Mouse (Mus musculus) myocyte (in vitro differentiated cells): Measurements from ENCODE around the gene Ccdc24. TPM values are rescaled to one million over a fixed set of nuclear protein-coding genes. Genes with fewer than 3 reads are reported as not detected.

ENCODE experiments used
- H3K27me3 ChIP-seq: one replicate; pipeline ENCODE4 v1.6.1; 2011; ENCODE audit not compliant: control insufficient read depth, insufficient read depth, insufficient read length
- H3K36me3 ChIP-seq: one replicate; pipeline ENCODE4 v1.6.1; 2011; ENCODE audit not compliant: control insufficient read depth, insufficient read depth
- H3K4me2 ChIP-seq: one replicate; pipeline ENCODE4 v1.6.1; 2011; ENCODE audit warnings: low read depth, control low read depth
- H3K4me3 ChIP-seq: one replicate; pipeline ENCODE4 v1.5.1; 2011; ENCODE audit warnings: mild to moderate bottlenecking, control low read depth, moderate library complexity
- H3K79me2 ChIP-seq: one replicate; pipeline ENCODE4 v1.6.1; 2011; ENCODE audit not compliant: control insufficient read depth, insufficient read depth
- H3ac ChIP-seq: one replicate; pipeline ENCODE4 v1.6.1; 2011; ENCODE audit not compliant: control insufficient read depth, insufficient read length
- CEBPB ChIP-seq: IDR thresholded peaks from 2 replicates; pipeline ENCODE4 v1.6.1; 2011; ENCODE audit warnings: mild to moderate bottlenecking, moderate library complexity; ENCODE audit not compliant: poor library complexity, insufficient read depth, severe bottlenecking
- E2F4 ChIP-seq: IDR thresholded peaks from one replicate; pipeline ENCODE4 v1.6.1; 2011; ENCODE audit warnings: mild to moderate bottlenecking, control low read depth, moderate library complexity; ENCODE audit not compliant: insufficient read depth
- MAX ChIP-seq: IDR thresholded peaks from one replicate; pipeline ENCODE4 v1.6.1; 2011; ENCODE audit warnings: low read depth, mild to moderate bottlenecking, control low read depth
- MYOD1 ChIP-seq, 3 experiments: IDR thresholded peaks; one replicate each; pipeline ENCODE4 v1.6.1; 2011; ENCODE audit warnings: control low read depth in 2 of 3, low read depth in 2 of 3, mild to moderate bottlenecking in 2 of 3, moderate library complexity in 1 of 3; ENCODE audit not compliant: insufficient read length in 2 of 3, control insufficient read depth in 1 of 3
- MYOG ChIP-seq, 3 experiments: IDR thresholded peaks; one replicate each; pipeline ENCODE4 v1.6.1; 2011; ENCODE audit warnings: control low read depth in 2 of 3, low read depth in 2 of 3, mild to moderate bottlenecking in 2 of 3; ENCODE audit not compliant: insufficient read length in 2 of 3, control insufficient read depth in 1 of 3, insufficient read depth in 1 of 3
- POLR2A ChIP-seq: IDR thresholded peaks from one replicate; pipeline ENCODE4 v1.6.1; 2011; ENCODE audit warnings: low read depth, mild to moderate bottlenecking, control low read depth, moderate library complexity; ENCODE audit not compliant: insufficient read length
- POLR2AphosphoS2 ChIP-seq: IDR thresholded peaks from one replicate; pipeline ENCODE4 v1.6.1; 2011; ENCODE audit warnings: low read depth, control low read depth; ENCODE audit not compliant: insufficient read length
- REST ChIP-seq: IDR thresholded peaks from one replicate; pipeline ENCODE4 v1.6.1; 2011; ENCODE audit warnings: mild to moderate bottlenecking, control low read depth, moderate library complexity; ENCODE audit not compliant: insufficient read depth, insufficient read length
- SRF ChIP-seq: IDR thresholded peaks from one replicate; pipeline ENCODE4 v1.6.1; 2011; ENCODE audit warnings: low read depth; ENCODE audit not compliant: control insufficient read depth, insufficient read length
- TCF12 ChIP-seq: IDR thresholded peaks from one replicate; pipeline ENCODE4 v1.6.1; 2011; ENCODE audit warnings: mild to moderate bottlenecking, control low read depth; ENCODE audit not compliant: poor library complexity, insufficient read depth, severe bottlenecking
- TCF3 ChIP-seq: IDR thresholded peaks from one replicate; pipeline ENCODE4 v1.6.1; 2011; ENCODE audit warnings: low read depth, control low read depth; ENCODE audit not compliant: insufficient read length
- USF1 ChIP-seq: IDR thresholded peaks from one replicate; pipeline ENCODE4 v1.6.1; 2011; ENCODE audit warnings: low read depth, mild to moderate bottlenecking, control low read depth, moderate library complexity
- polyA plus RNA-seq: library from polyadenylated mRNA; unstranded; fragments of >200 nt; fragmentation: generic; extraction: Trizol; gene quantifications from one replicate; pipeline ENCODE4 v1.2.1, GENCODE M21; 2012; ENCODE audit warnings: missing spikeins

The Ccdc24 gene
- polyA plus RNA-seq, 1 experiment, result 1.8 TPM

DNA sequence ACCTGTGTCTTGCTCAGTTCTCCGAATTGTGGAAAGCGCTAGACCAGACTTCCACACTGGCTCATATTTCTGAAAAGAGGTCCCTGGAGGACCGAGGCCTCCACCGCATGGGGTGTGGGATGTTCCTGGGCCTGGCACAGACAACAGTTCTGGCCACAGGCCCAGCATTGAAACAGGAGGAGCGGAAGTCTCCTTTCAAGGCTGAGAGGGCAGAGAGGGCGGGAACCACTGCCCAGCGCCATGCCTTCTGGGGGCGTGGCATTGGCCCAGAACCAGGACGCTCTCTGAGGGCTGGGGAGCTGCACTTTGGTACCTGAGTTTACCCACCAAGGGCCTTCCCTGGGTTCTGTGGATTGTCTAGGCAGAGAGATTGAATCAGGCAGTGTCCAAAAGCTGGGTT is 6.3 kb downstream of the Ccdc24 start:
- H3K4me3 ChIP-seq, result no peak overlapping the region
- peak overlapping the region; percentile 53 for H3K4me2 ChIP-seq
- H3K79me2 ChIP-seq, result no peaks in the 10 kb centered on the region
- H3ac ChIP-seq, result no peak overlapping the region
- H3K27me3 ChIP-seq, result no peaks in the 10 kb centered on the region
- TF ChIP-seq MYOD1 (IDR thresholded peaks at IDR 0.05; ENCODE audit: control insufficient read depth in 1 of 3, insufficient read length in 2 of 3, low read depth in 2 of 3), result no peak
- TF ChIP-seq POLR2A, result no peak
- TF ChIP-seq TCF12, result no peak
- TF ChIP-seq SRF, result peak; percentile 97
- peak; percentile 66 for TF ChIP-seq POLR2AphosphoS2
- TF ChIP-seq MYOG (IDR thresholded peaks at IDR 0.05; ENCODE audit: control insufficient read depth in 1 of 3, insufficient read depth in 1 of 3, insufficient read length in 2 of 3, low read depth in 2 of 3), result no peak
- no peak for TF ChIP-seq USF1
- TF ChIP-seq TCF3, result no peak
- TF ChIP-seq MAX, result no peak
- TF ChIP-seq REST, result no peak
- no peak for TF ChIP-seq CEBPB
- TF ChIP-seq E2F4, result peak; percentile 44
- peaks cover 30% of the 10 kb centered on the region for H3K36me3 ChIP-seq

- Histone ChIP-seq H3K4me3 (no peak overlapping the region), H3K4me2 (no peak overlapping the region), H3K27me3 (no peaks in the 10 kb centered on the region), H3ac (no peak overlapping the region), H3K36me3 (peaks cover 30% of the 10 kb centered on the region), H3K79me2 (no peaks in the 10 kb centered on the region)
- TF ChIP-seq USF1 (no peak), REST (no peak), E2F4 (no peak), MAX (no peak), TCF3 (no peak), CEBPB (no peak), POLR2A (no peak), TCF12 (no peak), MYOG (IDR thresholded peaks at IDR 0.05; ENCODE audit: control insufficient read depth in 1 of 3, insufficient read depth in 1 of 3, insufficient read length in 2 of 3, low read depth in 2 of 3) (no peak), SRF (no peak), POLR2AphosphoS2 (no peak), MYOD1 (IDR thresholded peaks at IDR 0.05; ENCODE audit: control insufficient read depth in 1 of 3, insufficient read length in 2 of 3, low read depth in 2 of 3) (no peak)
These were observed 9.5 kb downstream of the Ccdc24 start for GRCm38 (mm10) chr4:117862823-117863222.

DNA sequence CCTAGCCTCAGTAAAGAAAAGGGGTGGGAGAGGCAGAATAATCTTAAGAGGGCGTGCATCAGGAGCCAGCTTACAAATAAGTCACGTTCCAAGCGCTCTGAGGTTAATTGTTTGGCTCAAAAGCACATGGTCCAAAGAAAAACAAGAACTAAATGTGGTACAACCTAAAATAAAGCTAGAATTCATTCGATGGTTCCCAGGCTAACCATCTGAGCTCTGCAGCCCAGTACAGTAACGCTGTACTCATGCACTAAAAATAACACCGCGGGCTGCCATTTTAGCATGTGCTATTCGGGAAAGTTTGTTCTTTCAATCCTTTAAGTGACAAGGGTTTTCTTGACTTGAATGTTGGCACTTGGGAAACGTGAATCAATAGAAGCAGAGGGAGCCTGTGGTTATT is 11.8 kb downstream of the Ccdc24 start:
- no peaks in the 10 kb centered on the region for H3K27me3 ChIP-seq
- no peak overlapping the region for H3ac ChIP-seq
- TF ChIP-seq E2F4 (no peak), CEBPB (no peak), MYOD1 (IDR thresholded peaks at IDR 0.05; ENCODE audit: control insufficient read depth in 1 of 3, insufficient read length in 2 of 3, low read depth in 2 of 3) (no peak), POLR2AphosphoS2 (no peak), SRF (no peak)
- H3K4me2 ChIP-seq, result no peak overlapping the region
- H3K36me3 ChIP-seq, result peaks cover 32% of the 10 kb centered on the region
- H3K79me2 ChIP-seq, result no peaks in the 10 kb centered on the region
- no peak overlapping the region for H3K4me3 ChIP-seq

DNA sequence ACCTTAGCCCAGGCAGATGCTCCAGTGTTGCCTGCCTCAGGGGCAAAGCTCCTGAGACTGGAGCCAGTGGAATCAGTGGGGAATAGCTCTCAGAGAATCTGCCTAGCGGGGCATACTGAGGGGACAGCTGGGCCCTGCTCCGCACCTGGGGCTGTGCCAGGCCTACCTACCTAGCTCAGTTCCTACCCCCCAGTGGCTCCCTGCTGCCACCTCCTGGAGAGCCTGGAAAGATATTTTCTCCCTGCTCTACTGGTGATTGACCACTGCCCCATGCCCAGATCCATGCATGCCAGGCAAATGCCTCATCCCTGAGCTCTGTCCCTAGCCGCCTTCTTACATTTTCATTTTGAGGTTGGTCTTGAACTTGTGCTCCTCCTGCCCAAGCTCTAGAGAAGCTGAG is 13.6 kb downstream of the Ccdc24 start:
- Histone ChIP-seq H3K4me2 (no peak overlapping the region), H3K4me3 (no peak overlapping the region), H3ac (no peak overlapping the region), H3K79me2 (no peaks in the 10 kb centered on the region), H3K36me3 (peaks cover 28% of the 10 kb centered on the region), H3K27me3 (no peaks in the 10 kb centered on the region)
- TF ChIP-seq CEBPB, result no peak
- peak in 2 of 3 experiments; percentile 26 to 60 for TF ChIP-seq MYOG (IDR thresholded peaks at IDR 0.05; ENCODE audit: control insufficient read depth in 1 of 3, insufficient read depth in 1 of 3, insufficient read length in 2 of 3, low read depth in 2 of 3)
- peak in 1 of 3 experiments; percentile 61 for TF ChIP-seq MYOD1 (IDR thresholded peaks at IDR 0.05; ENCODE audit: control insufficient read depth in 1 of 3, insufficient read length in 2 of 3, low read depth in 2 of 3)

DNA sequence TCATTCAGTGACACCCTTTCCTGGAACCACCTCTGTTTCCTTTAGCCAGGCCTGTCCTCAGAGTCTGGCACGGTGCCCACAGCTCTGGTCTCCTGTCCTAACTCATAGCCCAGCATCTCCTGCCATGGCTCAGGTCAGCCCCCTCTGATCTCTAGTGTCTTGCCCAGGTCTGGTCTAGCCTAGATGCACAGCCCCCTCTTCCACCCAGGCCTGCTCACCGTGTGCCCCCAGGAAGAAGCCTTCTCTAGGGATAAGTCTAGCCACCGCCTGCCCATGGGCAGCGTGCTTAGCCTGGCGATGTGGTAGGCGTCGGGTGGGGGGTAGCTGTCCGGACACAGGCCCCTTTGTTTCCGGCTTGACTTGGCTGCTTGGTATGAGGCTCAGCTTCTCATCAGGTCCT is 17.2 kb downstream of the Ccdc24 start:
- TF ChIP-seq E2F4, result no peak
- TF ChIP-seq POLR2AphosphoS2, result no peak
- TF ChIP-seq TCF3, result no peak
- no peak for TF ChIP-seq USF1
- TF ChIP-seq SRF, result no peak

More for the DNA sequence above, 17.2 kb downstream of the Ccdc24 start:
- H3K79me2 ChIP-seq, result no peaks in the 10 kb centered on the region
- H3K36me3 ChIP-seq, result peaks cover 20% of the 10 kb centered on the region
- H3ac ChIP-seq, result no peak overlapping the region
- no peak overlapping the region for H3K4me3 ChIP-seq
- no peaks in the 10 kb centered on the region for H3K27me3 ChIP-seq
- H3K4me2 ChIP-seq, result no peak overlapping the region
